Mouse (Mus musculus): ENCODE measurements at regions not wholly inside any gene's neighbourhood (a gene's known extent, or its start where the extent isn't known, plus 50 kb on each side); places are given as distances from the start of the nearest gene placed in this dataset.

- no peak for DNase-seq (ENCODE audit: low read depth)
These were observed 253.1 kb downstream of the Dysf start for GRCm38 (mm10) chr6:84261483-84261882.

Data from c-Kit-positive CD71-positive TER-119-negative erythroid progenitor cells, embryonic 14.5 days (primary cell).